Mouse (Mus musculus) urinary bladder, adult 18-20 months (tissue): ENCODE measurements around the gene Crygs.

Experiments
- DNase-seq, 2 experiments: peaks; one replicate each; pipeline ENCODE4 v3.0.0; 2022; ENCODE audit warnings: low spot score in 2 of 2, mixed read lengths in 2 of 2

Gene Crygs

GRCm38 (mm10) chr16:22811477-22811876 is at the start of gene Crygs:
Gene Crygs (minus strand): TSS chr16:22811577.
- no peak for DNase-seq

DNA sequence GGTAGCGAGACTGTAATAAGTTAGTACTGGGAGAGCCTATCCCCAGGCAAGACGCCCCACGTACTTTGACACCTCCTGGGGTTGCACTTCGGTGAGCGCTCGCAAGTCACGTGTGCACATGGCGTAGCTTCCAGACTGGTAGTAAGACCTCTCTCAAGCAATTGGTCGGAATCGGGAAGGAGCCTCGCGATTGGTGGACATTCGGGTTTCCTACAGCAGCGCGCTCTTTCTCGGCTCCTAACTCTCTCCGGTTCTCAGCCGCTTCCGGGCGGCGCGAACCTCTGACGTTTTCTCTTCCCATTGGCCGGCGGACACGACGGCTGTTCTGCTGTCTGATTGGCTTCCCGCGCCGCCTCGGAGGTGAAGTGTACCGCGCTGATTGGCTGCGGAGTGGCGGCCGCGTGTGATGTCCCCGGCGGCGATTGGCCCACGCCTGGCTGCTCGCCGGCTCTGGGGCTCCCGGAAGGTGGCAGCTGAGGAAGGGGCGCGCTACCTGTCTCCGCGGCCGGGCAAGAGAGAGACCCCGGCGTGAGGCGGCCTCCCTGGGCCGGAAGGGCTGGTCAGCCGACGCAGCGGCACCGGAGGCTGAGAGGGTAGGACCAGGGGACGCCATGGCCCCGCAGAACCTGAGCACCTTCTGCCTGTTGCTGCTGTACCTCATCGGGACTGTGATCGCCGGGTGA is 46.2 kb upstream of the Crygs start, which contains the start of the genes Tbccd1 and Dnajb11:
Gene Tbccd1 (minus strand): TSS at position 239 of the 683 bp plus-strand sequence.
Gene Dnajb11 (plus strand): TSS at position 415 of the 683 bp plus-strand sequence.
- peak; percentile 92 to 97 for DNase-seq

DNA sequence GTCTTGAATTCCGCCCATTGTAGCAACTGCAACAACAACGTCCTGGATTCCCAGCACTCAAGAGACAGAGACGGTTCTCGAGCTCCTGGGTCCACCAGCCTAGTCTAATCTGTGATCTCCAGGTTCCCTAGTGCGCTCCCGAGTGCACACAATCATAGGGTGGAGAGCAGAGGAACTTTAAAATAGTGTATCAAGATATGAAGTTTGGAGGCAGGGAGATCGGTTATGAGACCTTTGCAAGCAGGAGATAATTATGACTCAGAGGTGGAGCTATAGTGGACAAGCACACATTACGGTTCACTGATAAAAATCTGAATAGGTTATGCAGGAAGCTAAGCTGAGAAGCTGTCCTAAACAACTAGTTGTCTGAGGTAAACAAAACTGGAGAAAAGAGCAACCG is 45.4 kb upstream of the Crygs start:
- DNase-seq = no peak

DNA sequence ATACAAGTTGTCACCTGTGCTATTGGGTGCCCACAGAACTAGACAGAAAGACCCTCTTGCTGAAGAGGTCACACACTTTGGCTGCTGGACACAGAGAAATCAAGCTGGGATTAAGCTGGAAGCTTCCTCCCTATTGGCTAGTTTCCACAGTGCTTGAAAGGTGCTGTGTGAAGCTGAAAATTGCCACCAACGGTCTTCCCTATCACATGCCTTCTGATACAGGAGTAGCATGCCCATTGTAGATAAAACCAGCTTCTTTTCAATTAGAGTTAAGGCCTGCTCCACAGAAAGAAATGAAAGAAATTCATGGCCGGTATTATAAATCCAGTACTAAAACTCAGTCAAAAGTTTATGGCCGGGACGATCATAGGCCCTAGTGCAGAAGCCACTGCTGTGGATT is 41.3 kb upstream of the Crygs start:
- DNase-seq = no peak

- no peak for DNase-seq
Observed at GRCm38 (mm10) chr16:22848331-22848730, 37.0 kb upstream of the Crygs start.

DNA sequence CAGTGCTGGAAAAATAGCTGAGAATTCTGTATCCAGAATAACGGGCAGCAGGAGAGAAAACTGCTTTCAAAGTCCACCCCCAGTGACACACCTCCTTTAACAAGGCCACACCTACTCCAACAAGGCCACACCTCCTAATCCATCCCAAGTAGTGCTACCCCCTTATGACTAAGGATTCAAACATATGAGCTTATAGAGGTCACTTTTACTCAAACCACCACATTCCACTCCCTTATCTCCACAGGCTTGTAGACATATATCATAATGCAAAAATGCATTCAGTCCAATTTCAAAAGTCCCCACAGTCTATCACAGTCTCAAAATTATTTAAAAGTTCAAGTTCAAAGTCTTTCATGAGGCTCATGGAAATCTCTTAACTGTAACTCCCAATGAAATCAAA is 36.3 kb upstream of the Crygs start:
- no peak for DNase-seq

DNA sequence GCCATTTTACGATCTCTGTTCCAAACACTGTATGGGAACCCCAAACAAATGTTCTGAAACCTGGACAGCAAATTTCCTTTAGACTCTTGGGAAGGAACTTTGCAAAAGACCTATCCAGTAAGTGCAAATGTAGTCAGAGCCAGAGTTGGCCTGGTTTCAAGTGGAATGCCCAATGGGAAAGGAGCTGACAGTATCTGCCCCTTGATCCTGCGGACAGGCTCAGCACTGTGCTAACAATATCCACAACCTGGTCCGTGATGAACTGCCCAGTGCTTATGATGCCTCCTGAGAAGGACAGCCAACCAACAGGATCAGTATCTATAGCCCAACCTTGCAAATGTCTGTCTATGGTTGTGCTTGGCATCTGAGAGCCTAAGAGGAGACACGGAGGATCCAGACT is 34.1 kb upstream of the Crygs start:
- DNase-seq = no peak

GRCm38 (mm10) chr16:22844834-22845233 is 33.5 kb upstream of the Crygs start:
- DNase-seq = no peak

DNA sequence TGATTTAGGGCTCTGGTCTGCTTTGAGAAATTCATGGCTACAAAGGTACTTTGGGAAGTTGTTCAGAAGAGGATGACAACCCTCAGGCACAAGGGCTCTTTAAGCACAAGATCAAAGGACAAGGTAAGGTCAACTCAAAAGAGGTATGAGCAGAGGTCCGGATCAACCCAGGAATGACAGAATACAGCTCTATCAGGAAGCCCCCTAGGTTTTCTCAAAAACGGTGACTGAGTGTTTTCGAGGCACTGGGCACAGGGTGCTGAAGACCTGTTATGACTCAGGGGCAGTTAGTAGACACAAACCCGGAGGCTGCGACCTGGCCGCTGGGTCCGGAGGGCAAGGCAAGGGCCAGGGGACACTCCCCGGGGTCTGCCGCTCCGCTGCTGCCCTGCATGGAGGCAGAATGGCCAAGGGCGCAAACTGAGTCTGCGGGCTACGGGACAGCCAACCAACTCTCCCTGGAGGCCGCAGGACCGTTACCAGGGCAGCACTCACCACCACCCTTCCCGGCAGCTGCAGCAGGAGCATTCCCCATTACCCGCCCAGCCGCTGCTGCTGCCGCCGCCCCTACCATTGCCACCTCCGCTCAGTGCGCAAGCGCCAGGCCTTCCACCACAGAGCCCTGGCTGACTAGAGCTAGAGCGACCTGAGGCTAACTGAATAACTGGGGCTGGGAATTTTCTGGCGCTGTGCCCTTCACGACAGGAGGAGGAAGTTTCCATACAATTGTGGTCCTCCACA is 32.9 kb upstream of the Crygs start:
- peak; percentile 55 to 61 for DNase-seq

GRCm38 (mm10) chr16:22842871-22843270 is 31.5 kb upstream of the Crygs start:
- no peak for DNase-seq

DNA sequence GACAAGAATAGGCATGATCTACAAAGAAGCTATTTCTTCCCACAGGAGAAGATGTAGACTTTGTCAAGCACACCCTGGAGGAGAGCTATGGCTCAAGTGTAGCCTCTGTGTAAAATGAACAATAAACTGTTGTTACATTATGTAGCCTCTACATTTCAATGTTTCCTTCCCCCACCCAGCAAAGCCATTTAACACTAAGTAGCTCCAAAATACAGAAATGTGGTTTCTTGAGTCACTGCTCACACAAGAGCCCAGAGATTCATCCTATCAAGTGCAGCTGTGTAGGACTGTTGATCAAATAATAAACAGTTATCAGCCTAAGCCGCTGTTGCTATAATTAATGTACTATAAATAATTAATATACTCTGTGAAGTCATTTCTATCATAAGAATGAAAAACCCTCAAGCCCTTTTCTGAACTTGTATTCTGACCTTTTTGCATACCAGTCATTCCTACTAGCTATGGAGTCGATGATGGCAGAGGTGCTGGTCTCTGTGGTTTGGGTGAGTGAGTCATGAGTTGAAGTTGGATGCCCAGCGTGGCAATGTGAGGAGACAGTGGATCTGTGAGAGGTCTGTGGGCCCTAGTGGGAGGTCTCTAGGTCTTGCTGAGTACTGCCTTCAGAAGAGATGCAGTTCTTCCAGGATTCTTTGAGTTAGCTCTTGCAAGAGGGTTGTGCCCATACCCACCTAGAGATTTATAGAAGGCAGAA is 27.9 kb upstream of the Crygs start:
- no peak for DNase-seq

- no peak for DNase-seq
Observed at GRCm38 (mm10) chr16:22832932-22833525, 21.7 kb upstream of the Crygs start.

GRCm38 (mm10) chr16:22820731-22821130 is 9.4 kb upstream of the Crygs start:
- DNase-seq = no peak

GRCm38 (mm10) chr16:22807468-22808070 is 3.8 kb downstream of the Crygs start:
- peak; percentile 13 to 28 for DNase-seq

DNA sequence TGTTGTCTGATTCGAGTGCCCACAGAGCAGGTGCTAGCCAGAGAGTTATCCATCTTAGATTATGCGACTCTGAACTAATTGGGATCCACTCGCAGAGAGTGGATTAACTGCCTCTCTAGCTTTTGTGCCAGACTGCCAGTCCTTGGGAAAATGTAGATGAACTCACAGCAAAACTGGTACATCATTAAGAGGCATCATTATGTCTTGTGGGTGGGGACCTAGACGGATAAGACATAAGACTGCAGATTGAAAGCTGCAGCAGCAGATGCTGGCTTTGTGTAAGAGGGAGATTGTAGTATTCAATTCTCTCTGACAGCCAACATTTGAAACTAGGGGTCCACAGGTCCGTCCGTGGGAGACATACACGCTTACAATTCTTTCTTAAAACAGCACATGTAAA is 8.6 kb downstream of the Crygs start:
- no peak for DNase-seq

GRCm38 (mm10) chr16:22800849-22801109 is 10.6 kb downstream of the Crygs start:
- no peak for DNase-seq

DNA sequence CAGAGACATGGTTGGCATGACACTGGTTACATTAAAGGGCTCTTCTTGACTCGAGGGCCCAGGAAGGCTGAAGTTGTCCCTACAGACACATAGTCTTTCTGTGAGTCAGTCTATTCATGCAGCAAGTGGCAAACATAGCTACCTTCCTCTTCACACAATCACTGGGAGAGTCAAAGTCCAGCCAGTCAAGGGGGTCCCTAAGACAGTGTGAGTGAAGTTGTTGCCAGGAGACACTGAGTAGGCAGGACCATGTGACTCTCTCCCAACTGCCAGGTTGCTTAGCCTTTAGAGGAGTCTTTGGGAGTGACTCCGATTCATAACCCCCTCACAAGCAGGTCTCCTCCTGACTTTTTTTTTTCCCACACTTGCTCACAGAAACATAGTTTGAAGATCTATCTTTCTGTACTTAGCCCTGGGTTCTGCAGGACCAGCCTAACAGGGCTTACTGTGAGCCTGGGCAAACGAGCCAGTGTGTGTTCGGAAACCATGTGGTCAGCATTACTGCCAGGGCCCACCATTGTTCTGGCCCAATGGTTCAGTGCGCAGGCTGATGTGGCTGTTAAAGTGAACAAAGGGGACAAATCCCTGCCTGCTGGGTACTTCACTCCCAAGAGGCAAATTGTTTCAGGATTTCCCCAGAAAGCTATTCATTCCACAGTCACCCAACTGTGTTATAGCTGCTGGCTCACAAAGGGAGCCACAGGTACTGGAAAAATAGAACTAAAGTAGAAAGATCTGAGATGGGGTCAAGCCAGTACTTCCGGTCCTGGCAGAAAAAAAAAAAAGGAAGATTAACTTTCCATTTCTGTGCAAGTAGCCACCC is 11.1 kb downstream of the Crygs start:
- no peak for DNase-seq

GRCm38 (mm10) chr16:22798520-22798919 is 12.9 kb downstream of the Crygs start:
- DNase-seq = no peak

- no peak for DNase-seq
Observed at GRCm38 (mm10) chr16:22797521-22797920, 13.9 kb downstream of the Crygs start.

GRCm38 (mm10) chr16:22795497-22795896 is 15.9 kb downstream of the Crygs start:
- no peak for DNase-seq

DNA sequence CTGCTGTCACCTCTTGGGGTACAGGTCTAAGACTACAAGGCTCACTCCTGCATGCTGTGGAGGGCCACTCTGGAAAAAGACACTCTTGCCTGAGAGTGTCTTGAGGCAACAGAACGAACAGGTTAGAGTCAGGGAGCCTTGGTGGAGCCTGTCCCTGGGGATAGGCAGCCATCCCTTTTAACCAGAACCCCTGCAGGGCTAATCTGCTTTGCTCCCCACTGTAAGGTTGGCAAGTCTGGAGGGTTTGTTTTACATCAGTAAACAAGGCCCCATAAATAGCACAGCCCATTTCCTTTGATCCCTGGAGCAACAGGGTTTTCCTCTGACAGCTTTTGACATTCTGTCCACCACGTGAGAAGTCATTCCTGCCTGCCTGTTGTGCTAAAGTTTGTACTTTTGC is 20.1 kb downstream of the Crygs start:
- no peak for DNase-seq
